Mouse (Mus musculus): ENCODE data around the gene Clec14a. TPM values are rescaled to one million over a fixed set of nuclear protein-coding genes. Genes with fewer than 3 reads are reported as not detected.

Gene Clec14a
- polyA plus RNA-seq, 1 experiment, result 9.8 TPM

- TF ChIP-seq POLR2A (IDR thresholded peaks at IDR 0.05; ENCODE audit: low read depth, low read length) (no peak), CTCF (conservative IDR thresholded peaks at IDR 0.05; ENCODE audit: insufficient read depth, insufficient read length, low read depth, low read length) (no peak)
- WGBS, result 71% methylated on average over 4 of the region's 4 CpGs
Measured at GRCm38 (mm10) chr12:58269505-58269904, 415 bp upstream of the Clec14a start.

DNA sequence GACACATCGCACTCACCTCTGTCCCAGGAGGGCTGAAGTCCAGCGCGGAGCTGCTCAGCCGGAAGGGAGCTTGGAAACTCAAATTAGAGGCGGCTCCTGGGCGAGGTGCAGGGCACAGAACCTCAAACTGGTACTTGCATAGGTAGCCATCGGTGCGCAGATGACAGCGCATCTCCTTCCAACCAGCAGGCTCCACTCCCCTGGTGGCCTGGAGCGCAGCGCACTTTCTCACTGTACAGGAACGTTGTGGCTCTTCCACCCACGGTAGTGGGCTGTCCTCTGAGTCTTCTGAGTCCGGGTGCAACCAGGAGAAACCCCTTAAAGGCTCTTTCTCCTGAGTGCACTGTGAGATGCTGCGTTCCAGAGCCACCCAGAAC, 916 bp downstream of the Clec14a start:
- TF ChIP-seq POLR2A (IDR thresholded peaks at IDR 0.05; ENCODE audit: low read depth, low read length) (no peak), CTCF (conservative IDR thresholded peaks at IDR 0.05; ENCODE audit: insufficient read depth, insufficient read length, low read depth, low read length) (no peak)
- peak overlapping the region; percentile 72 for H3K27ac ChIP-seq (ENCODE audit: insufficient read depth, low read depth, low read length)
- H3K27me3 ChIP-seq (replicated peaks; ENCODE audit: control insufficient read depth, insufficient read depth, low read length), result no peaks in the 10 kb centered on the region
- no peaks in the 10 kb centered on the region for H3K4me1 ChIP-seq (ENCODE audit: control insufficient read depth, insufficient read depth, low read length)
- H3K4me3 ChIP-seq (ENCODE audit: insufficient read depth, low read depth, low read length), result peak overlapping the region; percentile 57
- 3% methylated on average over 15 of the region's 15 CpGs for WGBS
- H3K36me3 ChIP-seq (ENCODE audit: control insufficient read depth, insufficient read depth, low read length), result no peaks in the 10 kb centered on the region
- peak; percentile 26 for DNase-seq

More at GRCm38 (mm10) chr12:58269505-58269904, 415 bp upstream of the Clec14a start:
- no peak for DNase-seq
- Histone ChIP-seq H3K4me3 (ENCODE audit: insufficient read depth, low read depth, low read length) (no peak overlapping the region), H3K36me3 (ENCODE audit: control insufficient read depth, insufficient read depth, low read length) (no peaks in the 10 kb centered on the region), H3K27ac (ENCODE audit: insufficient read depth, low read depth, low read length) (0 out of 2 replicates have a peak overlapping the region, but pooled peaks have one; percentile 29), H3K4me1 (ENCODE audit: control insufficient read depth, insufficient read depth, low read length) (no peaks in the 10 kb centered on the region), H3K27me3 (replicated peaks; ENCODE audit: control insufficient read depth, insufficient read depth, low read length) (no peaks in the 10 kb centered on the region)

- WGBS, result 32% methylated on average over 8 of the region's 8 CpGs
- Histone ChIP-seq H3K27ac (ENCODE audit: insufficient read depth, low read depth, low read length) (peak overlapping the region; percentile 72), H3K4me1 (ENCODE audit: control insufficient read depth, insufficient read depth, low read length) (no peaks in the 10 kb centered on the region), H3K36me3 (ENCODE audit: control insufficient read depth, insufficient read depth, low read length) (no peaks in the 10 kb centered on the region), H3K4me3 (ENCODE audit: insufficient read depth, low read depth, low read length) (peak overlapping the region; percentile 57), H3K27me3 (replicated peaks; ENCODE audit: control insufficient read depth, insufficient read depth, low read length) (no peaks in the 10 kb centered on the region)
- peak; percentile 1 for DNase-seq
- TF ChIP-seq CTCF (conservative IDR thresholded peaks at IDR 0.05; ENCODE audit: insufficient read depth, insufficient read length, low read depth, low read length) (no peak), POLR2A (IDR thresholded peaks at IDR 0.05; ENCODE audit: low read depth, low read length) (no peak)
Measured at GRCm38 (mm10) chr12:58267779-58268178, 1.3 kb downstream of the Clec14a start.

- TF ChIP-seq POLR2A (IDR thresholded peaks at IDR 0.05; ENCODE audit: low read depth, low read length), result no peak
- no peak for TF ChIP-seq CTCF (conservative IDR thresholded peaks at IDR 0.05; ENCODE audit: insufficient read depth, insufficient read length, low read depth, low read length)
- H3K36me3 ChIP-seq (ENCODE audit: control insufficient read depth, insufficient read depth, low read length), result no peaks in the 10 kb centered on the region
- no peaks in the 10 kb centered on the region for H3K27me3 ChIP-seq (replicated peaks; ENCODE audit: control insufficient read depth, insufficient read depth, low read length)
- DNase-seq, result no peak
- H3K4me1 ChIP-seq (ENCODE audit: control insufficient read depth, insufficient read depth, low read length), result no peaks in the 10 kb centered on the region
- H3K4me3 ChIP-seq (ENCODE audit: insufficient read depth, low read depth, low read length), result no peak overlapping the region
- 100% methylated on average over 1 of the region's 1 CpGs for WGBS
- H3K27ac ChIP-seq (ENCODE audit: insufficient read depth, low read depth, low read length), result no peak overlapping the region
Measured at GRCm38 (mm10) chr12:58251901-58252300, 17.2 kb downstream of the Clec14a start.

- H3K27ac ChIP-seq (ENCODE audit: insufficient read depth, low read depth, low read length), result no peak overlapping the region
- no peaks in the 10 kb centered on the region for H3K27me3 ChIP-seq (replicated peaks; ENCODE audit: control insufficient read depth, insufficient read depth, low read length)
- no peaks in the 10 kb centered on the region for H3K36me3 ChIP-seq (ENCODE audit: control insufficient read depth, insufficient read depth, low read length)
- no peak overlapping the region for H3K4me3 ChIP-seq (ENCODE audit: insufficient read depth, low read depth, low read length)
- no peak for TF ChIP-seq POLR2A (IDR thresholded peaks at IDR 0.05; ENCODE audit: low read depth, low read length)
- TF ChIP-seq CTCF (conservative IDR thresholded peaks at IDR 0.05; ENCODE audit: insufficient read depth, insufficient read length, low read depth, low read length), result no peak
- DNase-seq, result no peak
- WGBS, result 83% methylated on average over 2 of the region's 2 CpGs
- H3K4me1 ChIP-seq (ENCODE audit: control insufficient read depth, insufficient read depth, low read length), result no peaks in the 10 kb centered on the region
Measured at GRCm38 (mm10) chr12:58232489-58232888, 36.6 kb downstream of the Clec14a start.

DNA sequence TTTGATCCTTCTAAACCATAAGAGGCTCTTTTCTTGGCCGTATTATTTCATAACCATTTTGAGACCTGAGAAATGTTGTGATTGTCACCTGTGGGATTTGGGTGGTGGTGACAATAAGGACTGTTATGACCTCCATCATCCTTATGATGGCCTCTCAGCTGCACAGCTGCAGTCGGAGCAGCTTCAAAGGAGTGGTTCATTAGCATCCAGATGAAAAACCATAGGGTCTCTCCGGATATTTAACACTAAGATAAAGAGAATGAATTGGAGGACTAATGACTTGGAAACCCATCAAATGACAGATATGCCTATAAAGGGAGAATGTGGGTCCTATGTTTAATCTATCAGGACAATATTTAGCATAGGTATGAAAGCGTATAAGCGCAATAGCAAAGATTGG, 43.4 kb downstream of the Clec14a start:
- H3K27me3 ChIP-seq (replicated peaks; ENCODE audit: control insufficient read depth, insufficient read depth, low read length), result no peaks in the 10 kb centered on the region
- no peak overlapping the region for H3K4me3 ChIP-seq (ENCODE audit: insufficient read depth, low read depth, low read length)
- no peaks in the 10 kb centered on the region for H3K36me3 ChIP-seq (ENCODE audit: control insufficient read depth, insufficient read depth, low read length)
- no peak for DNase-seq
- 77% methylated on average over 5 of the region's 5 CpGs for WGBS
- TF ChIP-seq POLR2A (IDR thresholded peaks at IDR 0.05; ENCODE audit: low read depth, low read length), result no peak
- TF ChIP-seq CTCF (conservative IDR thresholded peaks at IDR 0.05; ENCODE audit: insufficient read depth, insufficient read length, low read depth, low read length), result no peak
- H3K27ac ChIP-seq (ENCODE audit: insufficient read depth, low read depth, low read length), result no peak overlapping the region
- H3K4me1 ChIP-seq (ENCODE audit: control insufficient read depth, insufficient read depth, low read length), result no peaks in the 10 kb centered on the region

- 95% methylated on average over 3 of the region's 3 CpGs for WGBS
- Histone ChIP-seq H3K27ac (ENCODE audit: insufficient read depth, low read depth, low read length) (no peak overlapping the region), H3K4me1 (ENCODE audit: control insufficient read depth, insufficient read depth, low read length) (no peaks in the 10 kb centered on the region), H3K36me3 (ENCODE audit: control insufficient read depth, insufficient read depth, low read length) (no peaks in the 10 kb centered on the region), H3K27me3 (replicated peaks; ENCODE audit: control insufficient read depth, insufficient read depth, low read length) (0 out of 2 replicates have a peak, but pooled peaks cover 1% of the 10 kb centered on the region), H3K4me3 (ENCODE audit: insufficient read depth, low read depth, low read length) (no peak overlapping the region)
- no peak for DNase-seq
- TF ChIP-seq POLR2A (IDR thresholded peaks at IDR 0.05; ENCODE audit: low read depth, low read length) (no peak), CTCF (conservative IDR thresholded peaks at IDR 0.05; ENCODE audit: insufficient read depth, insufficient read length, low read depth, low read length) (no peak)
Measured at GRCm38 (mm10) chr12:58219078-58219477, 50.0 kb downstream of the Clec14a start.
